Mouse (Mus musculus) kidney, adult 9 months (tissue): ENCODE measurements around the gene Ms4a15.

Experiments used
- DNase-seq: peaks from one replicate; pipeline ENCODE4 v3.0.0; 2022

Ms4a15 gene

DNA sequence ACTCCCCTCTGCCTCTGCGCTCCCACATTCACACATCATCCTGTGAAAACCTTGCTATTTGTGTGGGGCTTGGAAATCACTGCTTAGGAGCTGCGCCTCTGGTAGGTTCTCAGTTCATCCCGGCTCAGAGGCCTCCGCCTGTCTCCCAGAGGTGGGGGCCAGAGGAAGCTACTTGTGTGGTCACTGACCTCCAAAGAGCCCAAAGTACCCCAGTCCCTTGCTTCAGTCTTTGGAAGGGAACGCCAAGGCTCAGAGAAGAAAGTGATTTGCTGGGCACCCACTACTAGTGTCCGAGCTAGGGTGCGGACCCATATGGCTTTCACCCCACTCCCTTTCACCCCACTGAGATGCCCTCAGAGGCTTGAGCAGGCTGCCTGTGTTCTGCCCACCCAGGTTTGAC is at the start of gene Ms4a15:
TSS of gene Ms4a15 (minus strand) at position 101 of the 400 bp plus-strand sequence.
- DNase-seq, result no peak

- DNase-seq, result no peak
Measured at GRCm38 (mm10) chr19:11037570-11037969, 44.5 kb upstream of the Ms4a15 start.

DNA sequence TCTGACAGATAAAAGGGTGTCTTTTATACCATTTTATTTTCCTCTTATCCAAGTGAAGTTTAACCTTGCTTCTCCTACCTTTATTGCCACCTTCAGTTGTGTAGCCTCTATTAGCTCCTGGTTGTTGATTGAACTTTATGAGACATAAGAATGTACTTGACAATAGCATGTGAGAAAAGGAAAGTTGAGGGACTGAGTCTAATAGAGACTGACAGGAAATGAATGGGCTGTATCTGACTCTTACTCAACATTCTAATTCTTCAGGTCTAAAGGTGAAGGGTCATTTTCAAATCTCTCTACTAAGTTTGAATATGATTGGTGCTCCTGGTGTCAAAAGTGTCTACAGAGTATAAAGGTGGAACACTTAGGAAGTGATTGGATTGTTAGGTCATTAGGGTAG is 29.3 kb upstream of the Ms4a15 start:
- DNase-seq, result no peak

- no peak for DNase-seq
Measured at GRCm38 (mm10) chr19:11017891-11018290, 24.8 kb upstream of the Ms4a15 start, which contains the start of gene Ms4a18. Gene Ms4a18, minus strand, starts transcription at chr19:11018031.

DNA sequence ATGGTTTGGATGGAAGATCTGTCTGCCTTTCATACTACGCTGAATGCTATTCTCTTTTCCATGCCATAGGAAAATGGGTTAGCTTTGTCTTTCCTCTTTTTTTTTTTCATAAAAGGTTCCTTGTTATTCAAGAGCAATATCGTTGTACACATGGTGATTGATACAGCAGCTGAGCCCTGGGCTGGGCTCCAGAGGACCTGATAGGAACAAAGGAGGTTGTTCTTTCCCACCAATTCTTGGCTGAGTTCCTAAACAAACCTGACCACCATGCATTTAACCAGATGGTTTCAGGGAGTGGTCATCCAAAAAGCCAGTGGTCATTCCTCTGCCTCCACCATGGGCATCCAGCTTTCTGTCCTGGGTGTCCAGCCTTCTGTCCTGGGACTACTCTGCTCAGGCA is 24.2 kb upstream of the Ms4a15 start:
- no peak for DNase-seq

DNA sequence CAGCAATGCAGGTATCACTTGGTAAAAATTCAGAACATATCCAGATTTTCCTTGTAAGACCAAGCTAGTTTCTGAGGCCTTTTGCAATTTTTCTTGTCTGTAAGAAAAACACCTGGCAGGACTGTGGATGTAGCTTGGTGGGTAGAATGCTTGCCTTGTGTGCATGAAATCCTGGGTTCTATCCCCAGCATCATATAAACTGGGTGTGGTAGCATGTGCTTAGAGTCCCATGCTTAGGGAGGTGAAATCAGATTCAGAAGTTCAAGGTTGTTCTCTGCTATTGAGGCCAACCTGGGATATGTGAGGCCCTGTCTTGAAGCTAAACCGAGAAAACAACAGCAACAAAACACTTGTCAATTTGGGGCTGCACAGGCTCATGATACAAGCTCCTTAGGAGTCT is 22.9 kb upstream of the Ms4a15 start:
- DNase-seq, result no peak

DNA sequence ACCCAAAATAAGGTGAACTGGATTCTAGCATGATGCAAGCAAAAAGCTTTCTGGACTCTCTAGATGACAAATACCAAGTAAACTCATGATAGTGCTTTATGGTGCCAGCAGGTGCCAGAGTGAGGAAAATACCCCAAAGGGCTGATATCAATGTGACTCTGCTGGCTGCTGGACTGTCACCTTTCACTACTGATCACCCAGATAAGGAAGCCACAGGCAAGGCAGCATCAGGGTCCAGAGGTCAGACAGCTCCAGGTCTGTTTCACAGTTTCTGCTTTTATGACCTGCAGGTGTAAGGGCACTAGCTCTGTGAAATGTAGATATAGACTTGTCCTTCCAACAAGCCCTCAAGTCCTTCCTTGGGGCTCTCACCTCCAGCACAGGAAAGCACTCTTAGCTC is 22.4 kb upstream of the Ms4a15 start:
- no peak for DNase-seq

DNA sequence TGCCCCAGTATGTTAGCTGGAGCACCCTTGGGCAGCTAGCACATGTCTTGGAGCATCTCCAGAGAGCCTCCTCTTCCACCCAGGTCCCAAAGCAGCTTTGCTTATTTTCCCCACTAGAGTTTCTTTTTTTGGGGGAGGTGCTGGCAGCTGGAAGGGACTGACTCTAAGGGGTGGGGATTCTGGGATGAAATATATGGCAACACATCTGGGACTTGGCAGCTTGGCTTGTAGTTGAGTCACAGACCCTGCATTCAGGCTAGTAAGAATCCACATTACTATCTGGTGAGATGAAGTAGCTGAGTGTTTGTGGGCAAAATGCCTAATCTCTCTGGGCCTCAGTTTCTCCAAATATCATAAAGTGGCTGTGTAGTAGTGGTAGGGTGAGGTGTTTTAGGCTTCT is 1.1 kb downstream of the Ms4a15 start:
- DNase-seq, result no peak

DNA sequence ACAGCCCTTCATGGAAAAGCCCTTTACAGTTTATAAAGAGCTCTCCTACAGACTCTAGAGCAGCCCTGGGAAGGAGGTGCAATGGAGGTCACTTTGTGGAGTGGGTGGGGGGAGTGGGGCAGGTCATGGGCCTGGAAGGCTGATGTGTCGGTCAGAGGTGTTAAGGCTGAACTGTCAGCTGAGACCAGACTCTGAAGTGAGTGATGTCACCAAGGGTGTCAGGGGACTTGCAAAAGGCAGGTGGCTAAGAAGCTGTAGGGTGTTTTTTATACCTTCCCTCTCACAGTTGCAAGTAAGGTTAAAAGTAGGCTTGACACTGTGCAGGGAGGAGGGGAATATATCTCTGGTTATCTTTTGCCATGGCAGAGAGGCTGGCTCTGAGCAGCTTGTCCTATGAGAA is 2.3 kb downstream of the Ms4a15 start:
- DNase-seq, result no peak

GRCm38 (mm10) chr19:10988563-10988962 is 4.5 kb downstream of the Ms4a15 start:
- DNase-seq, result peak; percentile 27

GRCm38 (mm10) chr19:10985889-10986288 is 7.2 kb downstream of the Ms4a15 start:
- DNase-seq, result no peak

- DNase-seq, result no peak
Measured at GRCm38 (mm10) chr19:10984551-10984950, 8.5 kb downstream of the Ms4a15 start.

DNA sequence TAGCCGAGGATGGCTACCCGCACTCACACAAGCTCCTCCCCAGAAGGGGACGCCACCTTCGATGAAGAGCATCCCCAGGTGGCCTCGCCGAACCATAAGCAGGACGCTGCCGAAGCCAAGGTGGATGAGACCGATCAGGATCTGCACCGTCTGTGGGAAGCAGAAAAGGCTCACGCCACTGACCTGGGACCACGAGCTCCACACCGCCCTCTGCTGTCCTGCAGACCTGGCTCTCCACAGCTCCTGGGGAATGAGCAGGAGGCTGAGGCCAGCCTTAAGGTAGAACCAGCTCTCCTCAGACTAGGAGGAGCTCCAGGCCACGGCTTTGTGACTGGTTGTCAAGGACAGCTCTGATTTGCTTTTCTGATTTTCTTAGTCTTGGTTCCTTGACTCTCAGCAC is 9.9 kb downstream of the Ms4a15 start:
- peak; percentile 30 for DNase-seq

DNA sequence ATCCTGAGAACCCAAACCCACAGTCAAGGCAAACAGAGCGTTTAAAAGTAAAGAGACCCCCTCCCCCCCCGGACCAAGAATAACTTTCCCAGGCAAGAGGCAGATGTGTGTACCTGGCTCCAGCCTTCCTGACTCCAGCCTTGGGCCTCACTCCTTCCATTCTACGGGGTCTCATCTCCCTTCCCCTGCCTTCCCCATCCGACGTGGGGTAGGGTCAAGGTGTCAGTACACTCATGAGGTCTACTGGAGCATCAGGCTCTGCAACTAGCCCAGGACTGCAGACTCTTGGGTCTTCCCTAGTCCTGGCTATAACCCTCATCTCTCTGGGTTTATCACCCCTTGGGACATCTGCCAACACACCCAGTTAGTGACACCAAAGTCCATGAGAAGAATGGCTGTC is 12.8 kb downstream of the Ms4a15 start:
- DNase-seq, result no peak

- DNase-seq, result peak; percentile 75
Measured at GRCm38 (mm10) chr19:10979184-10980168, 13.6 kb downstream of the Ms4a15 start.

DNA sequence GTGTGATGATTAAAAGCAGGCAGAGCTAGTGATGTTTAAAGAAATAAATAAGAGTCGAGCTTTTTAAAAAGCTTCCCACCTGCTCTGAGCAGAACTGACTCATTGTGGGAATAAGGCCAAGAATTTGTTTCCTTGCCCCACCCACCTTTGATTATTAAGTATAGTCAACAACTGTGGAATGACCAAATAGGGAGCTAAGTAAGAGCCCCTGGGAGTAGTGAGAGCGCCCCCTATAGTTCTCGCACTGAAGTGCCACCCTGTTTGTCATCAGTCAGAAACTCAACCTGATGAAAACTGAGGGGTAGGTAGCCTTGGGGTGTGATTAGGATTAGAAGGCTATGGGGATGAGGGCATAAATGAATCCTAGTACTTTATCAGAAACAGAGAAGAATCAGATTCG is 16.7 kb downstream of the Ms4a15 start:
- DNase-seq, result no peak

DNA sequence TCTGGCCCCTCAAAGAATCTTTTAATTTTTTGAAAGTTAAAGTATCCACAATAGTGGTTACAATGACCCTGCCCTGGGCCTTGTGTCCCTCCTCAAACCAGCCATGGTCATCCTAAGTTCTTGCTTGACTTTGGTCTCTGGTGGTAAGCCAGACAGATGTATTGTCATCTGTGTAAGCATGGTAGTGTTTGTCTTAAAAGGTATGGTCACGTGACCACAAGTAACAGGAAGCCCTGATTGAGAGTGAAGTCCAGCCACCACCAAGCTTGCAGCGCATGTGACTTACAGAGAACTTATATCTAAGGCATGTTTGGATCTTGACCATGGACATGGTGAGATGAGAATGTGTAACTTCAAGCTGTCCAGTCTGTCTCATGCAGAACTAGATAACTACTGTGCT is 17.9 kb downstream of the Ms4a15 start:
- DNase-seq, result no peak

DNA sequence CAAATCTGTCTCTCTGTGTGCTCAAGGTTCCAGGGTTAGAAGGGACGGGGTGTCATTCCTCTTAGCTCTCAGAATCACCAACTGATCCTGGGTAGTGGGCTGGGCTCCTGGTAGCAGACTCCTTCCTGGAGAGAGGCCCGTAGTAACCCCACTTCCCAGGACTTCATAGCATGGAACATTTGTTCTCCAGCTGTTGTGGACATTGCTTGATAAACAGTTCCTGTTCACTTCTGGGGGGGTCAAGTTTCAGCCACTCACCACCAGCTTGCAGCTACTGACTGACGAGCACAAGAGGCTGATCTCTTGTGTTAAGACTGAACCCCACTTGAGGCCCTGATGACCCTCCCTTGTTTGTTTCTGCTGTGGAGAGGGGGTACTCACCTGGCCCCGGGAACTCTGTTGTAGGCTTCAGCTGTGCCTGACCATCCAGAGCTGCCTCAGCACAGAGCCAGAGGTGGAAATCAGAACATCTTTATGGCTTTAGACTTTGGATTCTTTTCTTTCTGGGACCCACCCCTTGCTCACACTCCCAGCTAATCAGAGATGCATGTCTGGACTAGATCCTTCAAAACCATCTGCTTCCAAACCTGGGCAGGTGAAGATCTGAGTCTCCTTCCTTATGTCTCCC is 18.7 kb downstream of the Ms4a15 start, which contains the start of gene Ms4a10:
TSS of gene Ms4a10 (minus strand) at position 433 of the 628 bp plus-strand sequence.
- no peak for DNase-seq

DNA sequence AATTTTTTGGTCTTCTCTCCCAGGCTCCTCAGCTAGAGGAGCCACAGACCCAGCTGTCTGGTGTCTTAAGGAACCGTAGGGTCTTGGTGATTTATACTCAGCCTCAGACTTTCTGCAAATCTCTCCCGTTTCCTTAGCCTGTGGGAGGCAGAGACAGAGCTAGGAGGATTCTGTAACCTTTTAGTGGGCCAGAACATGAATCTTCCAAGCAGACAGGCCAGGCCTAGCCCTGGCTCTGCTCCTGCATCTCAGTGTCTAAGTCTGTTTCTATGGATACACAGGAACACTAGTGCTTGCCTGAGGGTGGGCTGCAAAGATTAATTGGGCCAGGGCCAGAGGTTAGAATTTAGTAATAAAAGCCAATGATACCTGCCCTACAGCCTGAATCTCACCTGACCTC is 19.9 kb downstream of the Ms4a15 start:
- DNase-seq, result no peak

DNA sequence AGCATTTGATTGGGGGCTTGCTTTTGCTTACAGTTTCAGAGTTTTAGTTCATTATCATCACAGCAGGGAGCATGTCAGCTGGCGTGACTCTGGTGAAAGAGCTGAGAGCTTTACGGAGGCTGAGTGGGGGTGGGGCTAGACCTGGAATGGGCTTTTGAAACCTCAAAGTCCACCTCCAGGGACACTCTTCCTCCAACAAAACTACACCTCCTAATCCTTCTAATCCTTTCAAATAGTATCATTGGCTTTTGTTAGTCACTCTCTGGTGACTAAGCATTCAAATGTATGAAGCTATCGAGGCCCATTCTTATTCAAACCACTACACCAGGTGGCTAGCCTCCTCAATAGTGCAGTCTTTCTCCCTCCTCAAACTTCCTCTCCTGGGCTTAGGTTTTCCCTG is 20.4 kb downstream of the Ms4a15 start:
- DNase-seq, result no peak

GRCm38 (mm10) chr19:10970457-10970856 is 22.6 kb downstream of the Ms4a15 start:
- DNase-seq, result no peak

DNA sequence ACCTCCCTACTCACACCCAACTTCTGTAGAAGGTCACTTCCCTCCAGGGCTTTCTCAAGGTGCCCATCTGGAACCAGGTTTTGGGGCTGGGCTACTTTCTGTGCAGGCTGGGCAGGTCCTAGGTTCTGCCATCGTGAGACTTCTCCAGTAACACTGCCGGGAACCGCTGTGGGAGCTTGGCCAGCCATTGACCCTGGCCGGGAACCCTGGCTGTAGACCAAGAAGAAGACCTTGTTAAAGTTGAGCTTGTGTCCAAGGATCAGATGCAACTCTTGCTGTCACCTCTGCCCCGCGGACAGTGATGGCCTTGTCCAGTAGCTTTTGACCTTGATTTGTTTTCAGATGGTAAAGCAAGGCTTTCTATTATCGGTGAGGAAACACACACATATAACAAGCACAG is 24.5 kb downstream of the Ms4a15 start:
- no peak for DNase-seq

DNA sequence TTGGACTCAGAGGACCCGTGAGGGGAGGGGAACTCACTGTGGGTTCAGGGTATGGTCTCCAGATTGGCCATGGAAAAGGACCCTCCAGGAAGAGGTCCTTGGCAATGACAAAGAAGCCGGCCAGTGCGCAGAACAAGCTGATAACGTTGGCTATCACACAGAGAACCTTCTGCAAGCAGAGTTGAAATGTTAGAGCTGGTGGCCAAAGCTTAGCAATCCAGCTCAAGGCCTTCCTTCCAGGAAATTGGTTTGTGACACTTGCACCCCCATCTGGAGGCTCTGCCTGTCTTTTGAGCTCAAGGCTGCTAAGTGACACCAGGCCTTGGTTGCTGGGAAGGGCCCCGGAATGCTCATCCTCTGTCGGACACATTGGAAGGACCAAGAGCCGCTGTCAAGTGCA is 27.3 kb downstream of the Ms4a15 start:
- DNase-seq, result no peak

GRCm38 (mm10) chr19:10959978-10960346 is 33.1 kb downstream of the Ms4a15 start:
- DNase-seq, result no peak
